Mouse (Mus musculus): ENCODE measurements around the gene Ttc29.

Ttc29 gene

GRCm38 (mm10) chr8:78426455-78426854, 213.4 kb downstream of the Ttc29 start:
- peak; percentile 9 for DNase-seq (ENCODE audit: low spot score)

- peak; percentile 9 for DNase-seq (ENCODE audit: low spot score)
Measured at GRCm38 (mm10) chr8:78426875-78427768, 214.0 kb downstream of the Ttc29 start.

GRCm38 (mm10) chr8:78427769-78428130, 214.7 kb downstream of the Ttc29 start:
- DNase-seq (ENCODE audit: low spot score), result no peak

GRCm38 (mm10) chr8:78428148-78428547, 215.1 kb downstream of the Ttc29 start:
- no peak for DNase-seq (ENCODE audit: low spot score)

GRCm38 (mm10) chr8:78431356-78431755, 218.3 kb downstream of the Ttc29 start:
- peak; percentile 91 for DNase-seq (ENCODE audit: low spot score)

- DNase-seq (ENCODE audit: low spot score), result no peak
Measured at GRCm38 (mm10) chr8:78432451-78432850, 219.4 kb downstream of the Ttc29 start.

GRCm38 (mm10) chr8:78433318-78433717, 220.2 kb downstream of the Ttc29 start:
- DNase-seq (ENCODE audit: low spot score), result no peak

- no peak for DNase-seq (ENCODE audit: low spot score)
Measured at GRCm38 (mm10) chr8:78434340-78434739, 221.2 kb downstream of the Ttc29 start.

- DNase-seq (ENCODE audit: low spot score), result peak; percentile 67
Measured at GRCm38 (mm10) chr8:78434823-78435623, 221.9 kb downstream of the Ttc29 start.

- no peak for DNase-seq (ENCODE audit: low spot score)
Measured at GRCm38 (mm10) chr8:78435624-78435960, 222.5 kb downstream of the Ttc29 start.

GRCm38 (mm10) chr8:78436071-78436651, 223.1 kb downstream of the Ttc29 start, which contains the start of gene Pou4f2:
TSS of gene Pou4f2 (minus strand) at chr8:78436645.
- DNase-seq (ENCODE audit: low spot score), result peak; percentile 63

GRCm38 (mm10) chr8:78436661-78437060, 223.6 kb downstream of the Ttc29 start:
- no peak for DNase-seq (ENCODE audit: low spot score)

- DNase-seq (ENCODE audit: low spot score), result peak; percentile 35
Measured at GRCm38 (mm10) chr8:78437140-78438045, 224.3 kb downstream of the Ttc29 start.

- peak; percentile 80 for DNase-seq (ENCODE audit: low spot score)
Measured at GRCm38 (mm10) chr8:78438121-78438520, 225.0 kb downstream of the Ttc29 start.

GRCm38 (mm10) chr8:78442781-78443180, 229.7 kb downstream of the Ttc29 start:
- DNase-seq (ENCODE audit: low spot score), result no peak
